Mouse (Mus musculus): Measurements from ENCODE around the gene Gm20708. TPM values are rescaled to one million over a fixed set of nuclear protein-coding genes. Genes with fewer than 3 reads are reported as not detected.
A peak's percentile ranks its signal among the peaks of the same experiment; 100 is the strongest.

The Gm20708 gene
- polyA plus RNA-seq, 1 experiment = 0.35 TPM

DNA sequence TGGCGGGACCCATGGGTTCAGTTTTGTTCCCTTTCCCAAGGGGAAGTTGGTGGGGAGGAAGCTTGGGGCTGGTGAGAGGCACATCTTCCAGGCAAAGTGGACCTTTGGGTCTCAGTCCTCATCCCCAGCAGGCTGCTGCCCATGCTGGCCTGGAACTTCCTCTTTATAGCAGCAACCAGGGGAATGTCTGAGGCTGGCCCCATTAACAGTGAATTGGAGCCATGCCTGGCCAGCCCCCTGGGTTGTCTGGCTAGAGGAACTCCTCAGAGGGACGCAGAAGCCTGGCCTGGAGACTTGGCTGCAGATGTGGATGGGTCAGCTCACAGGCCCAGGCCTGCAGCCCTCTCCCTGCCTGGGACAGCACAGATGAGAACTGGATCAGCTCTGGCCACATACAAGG lies 55.3 kb downstream of the Gm20708 start:
- H3K4me3 ChIP-seq = no peak overlapping the region
- TF ChIP-seq MYOD1 (IDR thresholded peaks at IDR 0.05; ENCODE audit: control insufficient read depth in 1 of 3, insufficient read length in 2 of 3, low read depth in 2 of 3) (no peak), E2F4 (IDR thresholded peaks at IDR 0.05; ENCODE audit: insufficient read depth) (no peak), REST (IDR thresholded peaks at IDR 0.05; ENCODE audit: insufficient read depth, insufficient read length) (no peak), SRF (IDR thresholded peaks at IDR 0.05; ENCODE audit: control insufficient read depth, insufficient read length, low read depth) (no peak), MAX (IDR thresholded peaks at IDR 0.05; ENCODE audit: low read depth) (no peak)
- H3K27me3 ChIP-seq (ENCODE audit: control insufficient read depth, insufficient read depth, insufficient read length) = no peaks in the 10 kb centered on the region
- no peaks in the 10 kb centered on the region for H3K79me2 ChIP-seq (ENCODE audit: control insufficient read depth, insufficient read depth)
- H3K36me3 ChIP-seq (ENCODE audit: control insufficient read depth, insufficient read depth) = no peaks in the 10 kb centered on the region
- no peak overlapping the region for H3ac ChIP-seq (ENCODE audit: control insufficient read depth, insufficient read length)
- H3K4me2 ChIP-seq (ENCODE audit: low read depth) = no peak overlapping the region

GRCm38 (mm10) chr11:117865988-117866387 lies 56.5 kb downstream of the Gm20708 start:
- H3K79me2 ChIP-seq (ENCODE audit: control insufficient read depth, insufficient read depth) = no peaks in the 10 kb centered on the region
- H3ac ChIP-seq (ENCODE audit: control insufficient read depth, insufficient read length) = no peak overlapping the region
- H3K36me3 ChIP-seq (ENCODE audit: control insufficient read depth, insufficient read depth) = no peaks in the 10 kb centered on the region
- no peaks in the 10 kb centered on the region for H3K27me3 ChIP-seq (ENCODE audit: control insufficient read depth, insufficient read depth, insufficient read length)
- TF ChIP-seq CEBPB (IDR thresholded peaks at IDR 0.05; ENCODE audit: insufficient read depth, poor library complexity, severe bottlenecking) (no peak), TCF3 (IDR thresholded peaks at IDR 0.05; ENCODE audit: insufficient read length, low read depth) (no peak), TCF12 (IDR thresholded peaks at IDR 0.05; ENCODE audit: insufficient read depth, poor library complexity, severe bottlenecking) (no peak), SRF (IDR thresholded peaks at IDR 0.05; ENCODE audit: control insufficient read depth, insufficient read length, low read depth) (no peak), POLR2AphosphoS2 (IDR thresholded peaks at IDR 0.05; ENCODE audit: insufficient read length, low read depth) (no peak)
- H3K4me2 ChIP-seq (ENCODE audit: low read depth) = no peak overlapping the region
- H3K4me3 ChIP-seq = no peak overlapping the region

DNA sequence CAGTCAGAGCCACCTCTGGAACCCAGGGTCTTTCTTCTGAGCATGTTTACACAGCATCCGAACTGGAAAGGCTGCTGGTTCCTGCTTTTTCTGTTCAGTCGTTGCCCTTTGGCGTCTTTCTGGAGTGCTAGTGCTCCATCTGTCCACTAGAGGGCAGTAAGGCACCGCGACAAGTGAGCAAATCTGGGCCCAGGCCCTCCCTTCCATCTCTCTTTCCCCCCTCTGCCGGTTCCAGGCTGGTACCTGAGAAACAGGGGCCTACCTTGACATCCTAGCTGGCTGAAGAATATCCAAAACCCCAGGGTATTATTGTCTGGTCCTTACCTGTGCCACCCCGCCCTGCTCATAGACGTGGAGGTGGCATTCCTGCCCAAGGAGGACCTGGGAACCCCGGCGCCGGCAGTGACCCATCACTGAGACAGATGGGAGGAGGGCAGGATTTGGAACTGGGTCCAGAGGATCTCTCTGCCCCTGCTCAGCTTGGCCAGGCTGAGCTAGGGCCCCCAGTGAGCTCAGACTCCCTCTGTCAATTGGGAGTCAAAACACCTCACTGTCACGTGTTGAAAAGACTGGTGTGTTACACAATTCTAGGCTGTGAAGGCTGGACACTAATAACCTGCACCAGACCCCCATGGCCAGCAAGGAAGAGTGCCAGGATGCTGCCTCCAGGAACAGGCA lies 61.4 kb downstream of the Gm20708 start:
- Histone ChIP-seq H3K79me2 (ENCODE audit: control insufficient read depth, insufficient read depth) (no peaks in the 10 kb centered on the region), H3K36me3 (ENCODE audit: control insufficient read depth, insufficient read depth) (no peaks in the 10 kb centered on the region), H3K27me3 (ENCODE audit: control insufficient read depth, insufficient read depth, insufficient read length) (no peaks in the 10 kb centered on the region), H3K4me3 (no peak overlapping the region), H3ac (ENCODE audit: control insufficient read depth, insufficient read length) (no peak overlapping the region), H3K4me2 (ENCODE audit: low read depth) (no peak overlapping the region)
- TF ChIP-seq TCF3 (IDR thresholded peaks at IDR 0.05; ENCODE audit: insufficient read length, low read depth) (no peak), SRF (IDR thresholded peaks at IDR 0.05; ENCODE audit: control insufficient read depth, insufficient read length, low read depth) (no peak), MYOG (IDR thresholded peaks at IDR 0.05; ENCODE audit: control insufficient read depth in 1 of 3, insufficient read depth in 1 of 3, insufficient read length in 2 of 3, low read depth in 2 of 3) (no peak), POLR2AphosphoS2 (IDR thresholded peaks at IDR 0.05; ENCODE audit: insufficient read length, low read depth) (no peak), MAX (IDR thresholded peaks at IDR 0.05; ENCODE audit: low read depth) (no peak), MYOD1 (IDR thresholded peaks at IDR 0.05; ENCODE audit: control insufficient read depth in 1 of 3, insufficient read length in 2 of 3, low read depth in 2 of 3) (no peak)

DNA sequence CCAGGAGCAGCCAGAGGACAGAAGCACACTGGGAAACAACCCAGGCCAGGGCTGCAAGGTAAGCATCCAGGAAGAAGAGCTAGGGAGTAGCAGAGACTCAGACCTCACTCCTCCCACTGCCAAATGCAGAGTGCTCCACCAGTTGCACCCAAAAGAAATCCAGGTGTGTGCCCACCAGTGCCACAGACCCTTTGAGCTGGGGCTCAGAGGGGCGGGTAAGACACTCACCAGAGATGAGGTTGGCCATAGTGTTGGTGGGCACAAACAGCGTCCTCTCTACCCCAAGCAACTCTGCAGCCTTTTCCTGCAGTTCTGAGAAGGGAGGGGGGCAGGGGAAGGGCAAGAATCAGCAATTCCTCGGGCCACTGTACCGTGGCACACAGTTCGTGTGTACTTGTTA lies 61.9 kb downstream of the Gm20708 start:
- no peaks in the 10 kb centered on the region for H3K27me3 ChIP-seq (ENCODE audit: control insufficient read depth, insufficient read depth, insufficient read length)
- no peak overlapping the region for H3K4me2 ChIP-seq (ENCODE audit: low read depth)
- H3K4me3 ChIP-seq = no peak overlapping the region
- TF ChIP-seq MAX (IDR thresholded peaks at IDR 0.05; ENCODE audit: low read depth) (no peak), E2F4 (IDR thresholded peaks at IDR 0.05; ENCODE audit: insufficient read depth) (no peak), SRF (IDR thresholded peaks at IDR 0.05; ENCODE audit: control insufficient read depth, insufficient read length, low read depth) (no peak), CEBPB (IDR thresholded peaks at IDR 0.05; ENCODE audit: insufficient read depth, poor library complexity, severe bottlenecking) (no peak), TCF3 (IDR thresholded peaks at IDR 0.05; ENCODE audit: insufficient read length, low read depth) (no peak), POLR2AphosphoS2 (IDR thresholded peaks at IDR 0.05; ENCODE audit: insufficient read length, low read depth) (no peak), USF1 (IDR thresholded peaks at IDR 0.05; ENCODE audit: low read depth) (no peak), POLR2A (IDR thresholded peaks at IDR 0.05; ENCODE audit: insufficient read length, low read depth) (no peak), MYOD1 (IDR thresholded peaks at IDR 0.05; ENCODE audit: control insufficient read depth in 1 of 3, insufficient read length in 2 of 3, low read depth in 2 of 3) (no peak), MYOG (IDR thresholded peaks at IDR 0.05; ENCODE audit: control insufficient read depth in 1 of 3, insufficient read depth in 1 of 3, insufficient read length in 2 of 3, low read depth in 2 of 3) (no peak), TCF12 (IDR thresholded peaks at IDR 0.05; ENCODE audit: insufficient read depth, poor library complexity, severe bottlenecking) (no peak), REST (IDR thresholded peaks at IDR 0.05; ENCODE audit: insufficient read depth, insufficient read length) (no peak)
- H3K79me2 ChIP-seq (ENCODE audit: control insufficient read depth, insufficient read depth) = no peaks in the 10 kb centered on the region
- no peaks in the 10 kb centered on the region for H3K36me3 ChIP-seq (ENCODE audit: control insufficient read depth, insufficient read depth)
- H3ac ChIP-seq (ENCODE audit: control insufficient read depth, insufficient read length) = no peak overlapping the region

DNA sequence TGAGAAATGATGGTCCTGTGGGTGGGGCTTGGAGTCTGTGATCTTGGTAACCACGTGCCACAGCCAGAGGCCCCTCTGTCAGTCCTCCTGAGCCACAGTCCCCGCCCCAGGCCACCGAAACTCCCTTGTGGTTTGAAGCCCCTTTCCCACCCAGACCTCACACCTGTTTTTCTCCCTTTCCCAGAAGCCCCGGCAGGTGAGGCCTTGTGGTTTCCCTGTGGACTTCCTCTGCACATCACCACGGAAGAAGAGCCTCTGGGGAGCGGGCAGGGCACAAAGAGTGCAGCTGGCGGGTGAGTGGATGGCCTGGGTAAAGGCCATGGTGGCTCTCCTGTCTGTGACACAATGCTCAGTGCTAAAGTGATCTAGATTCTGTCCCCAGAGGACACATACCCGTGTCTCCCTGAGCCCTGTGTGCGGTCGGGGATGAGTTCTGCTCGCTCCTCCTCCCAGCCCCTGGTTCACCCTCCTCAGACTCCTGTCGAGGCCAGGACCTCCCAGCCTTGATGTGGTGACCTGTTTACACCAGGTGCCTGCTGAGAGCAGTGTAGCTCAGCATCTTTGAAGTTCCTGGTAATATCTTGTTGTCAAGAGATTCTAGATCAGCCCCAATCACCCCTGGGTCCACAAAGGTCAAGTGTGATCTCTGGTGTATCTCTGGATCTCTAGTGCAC lies 62.6 kb downstream of the Gm20708 start:
- H3K79me2 ChIP-seq (ENCODE audit: control insufficient read depth, insufficient read depth) = no peaks in the 10 kb centered on the region
- H3K4me3 ChIP-seq = peak overlapping the region; percentile 25
- H3K36me3 ChIP-seq (ENCODE audit: control insufficient read depth, insufficient read depth) = no peaks in the 10 kb centered on the region
- peak overlapping the region; percentile 18 for H3K4me2 ChIP-seq (ENCODE audit: low read depth)
- no peaks in the 10 kb centered on the region for H3K27me3 ChIP-seq (ENCODE audit: control insufficient read depth, insufficient read depth, insufficient read length)
- TF ChIP-seq MYOG (IDR thresholded peaks at IDR 0.05; ENCODE audit: control insufficient read depth in 1 of 3, insufficient read depth in 1 of 3, insufficient read length in 2 of 3, low read depth in 2 of 3) = peak in 1 of 3 experiments; percentile 57
- TF ChIP-seq TCF12 (IDR thresholded peaks at IDR 0.05; ENCODE audit: insufficient read depth, poor library complexity, severe bottlenecking) = no peak
- H3ac ChIP-seq (ENCODE audit: control insufficient read depth, insufficient read length) = no peak overlapping the region
